Mouse (Mus musculus) testis, adult 2 months (tissue): ENCODE data around the gene Dgkd.

Experiments used
- CTCF ChIP-seq: fragments of 200-500 bp; IDR thresholded peaks from 2 replicates; pipeline ENCODE4 v1.5.1; 2012; ENCODE audit warnings: low read depth, mild to moderate bottlenecking, inconsistent platforms, low read length, moderate library complexity; ENCODE audit not compliant: control insufficient read depth, insufficient read depth, insufficient replicate concordance
- POLR2A ChIP-seq: fragments of 200-500 bp; IDR thresholded peaks from 2 replicates; pipeline ENCODE4 v1.6.1; 2012; ENCODE audit warnings: low read depth, mild to moderate bottlenecking, inconsistent platforms, low read length, moderate library complexity; ENCODE audit not compliant: control insufficient read depth

GRCm38 (mm10) chr1:87890960-87891359, 37.9 kb downstream of the Dgkd start:
- no peak for TF ChIP-seq CTCF
- TF ChIP-seq POLR2A = no peak
